Mouse (Mus musculus) midbrain, embryonic 12.5 days (tissue): ENCODE measurements around the gene Aamp. TPM values are rescaled to one million over a fixed set of nuclear protein-coding genes. Genes with fewer than 3 reads are reported as not detected.

ENCODE experiments used
- ATAC-seq: fragments of 200-750 bp; cut with Nextera tagmentation; 2 replicates; pipeline ENCODE4 v1.8.0; 2017; ENCODE audit warnings: low read depth, moderate TSS enrichment, moderate library complexity; ENCODE audit not compliant: low FRiP score
- H3K27ac ChIP-seq: fragments of 300-500 bp; sonication (generic); replicated peaks from 2 replicates; pipeline ENCODE4 v1.5.1; 2016; ENCODE audit warnings: mild to moderate bottlenecking
- H3K27me3 ChIP-seq: fragments of 300-500 bp; sonication (generic); 2 replicates; pipeline ENCODE4 v1.6.1; 2016; ENCODE audit warnings: mild to moderate bottlenecking
- H3K36me3 ChIP-seq: fragments of 300-500 bp; sonication (generic); 2 replicates; pipeline ENCODE4 v1.6.1; 2016
- H3K4me1 ChIP-seq: fragments of 300-500 bp; sonication (generic); 2 replicates; pipeline ENCODE4 v1.6.1; 2016
- H3K4me2 ChIP-seq: fragments of 300-500 bp; sonication (generic); replicated peaks from 2 replicates; pipeline ENCODE4 v1.6.1; 2016; ENCODE audit warnings: mild to moderate bottlenecking, moderate library complexity
- H3K4me3 ChIP-seq: fragments of 300-500 bp; sonication (generic); 2 replicates; pipeline ENCODE4 v1.5.1; 2016; ENCODE audit warnings: mild to moderate bottlenecking
- H3K9ac ChIP-seq: fragments of 300-500 bp; sonication (generic); replicated peaks from 2 replicates; pipeline ENCODE4 v1.6.1; 2016; ENCODE audit warnings: mild to moderate bottlenecking, moderate library complexity
- H3K9me3 ChIP-seq: fragments of 300-500 bp; sonication (generic); 2 replicates; pipeline ENCODE4 v1.6.1; 2016; ENCODE audit warnings: mild to moderate bottlenecking
- WGBS: fragments of 180-500 bp; shearing (Covaris S2); methylation state at CpG from one replicate; pipeline ENCODE4 v1.1.7; 2016; 5-methylcytosine and 5-hydroxymethylcytosine counted together
- polyA plus RNA-seq: library from polyadenylated mRNA; unstranded; fragments of >200 nt; fragmentation: Nextera tagmentation; extraction: Ambion mirVana; gene quantifications from 2 replicates; pipeline ENCODE4 v1.2.1, GENCODE M21; 2016

Gene Aamp
- polyA plus RNA-seq, 1 experiment from 2014 or later = 181 TPM

DNA sequence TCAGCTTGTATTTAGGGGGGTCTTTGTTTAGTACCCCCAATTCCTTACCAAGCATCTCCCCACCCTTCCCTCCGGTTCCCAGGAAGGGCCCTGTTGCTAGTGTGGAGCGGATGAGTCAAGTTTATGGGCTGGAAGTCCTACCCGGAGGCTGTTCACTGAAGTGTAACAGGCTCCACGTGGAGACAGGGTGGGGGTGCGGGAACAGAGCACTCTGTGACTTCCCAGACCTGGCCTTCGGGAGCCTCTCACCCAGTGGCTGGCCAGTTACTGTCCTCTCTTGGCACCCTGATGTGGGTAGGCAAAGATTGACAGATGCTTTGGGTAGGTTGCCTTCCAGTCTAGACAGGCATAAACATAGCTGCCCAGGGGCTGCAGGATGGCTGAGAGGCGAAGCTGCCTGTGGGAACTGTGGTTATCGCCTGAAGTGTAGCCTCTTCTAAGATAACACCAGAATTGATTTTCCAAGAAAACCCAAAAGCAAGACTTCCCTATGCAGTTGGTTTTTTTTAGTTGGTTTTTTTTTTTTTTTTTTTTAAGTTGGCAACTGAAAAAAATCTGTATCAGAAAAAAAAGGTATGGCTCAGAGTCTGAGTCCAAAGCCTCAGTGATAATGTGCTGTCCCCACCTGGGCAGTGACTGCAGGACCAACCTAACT lies 6.5 kb downstream of the Aamp start:
- peaks cover 4% of the 10 kb centered on the region; the same call in 1 of the 2 replicates for H3K4me1 ChIP-seq
- no peak overlapping the region for H3K4me3 ChIP-seq
- no peak overlapping the region for H3K27ac ChIP-seq
- no peaks in the 10 kb centered on the region for H3K27me3 ChIP-seq
- WGBS = 60% methylated on average over 8 of the region's 8 CpGs
- H3K36me3 ChIP-seq = peaks cover 43% of the 10 kb centered on the region
- H3K4me2 ChIP-seq = no peak overlapping the region
- H3K9me3 ChIP-seq = no peaks in the 10 kb centered on the region
- no peak for ATAC-seq
- H3K9ac ChIP-seq = no peak overlapping the region

DNA sequence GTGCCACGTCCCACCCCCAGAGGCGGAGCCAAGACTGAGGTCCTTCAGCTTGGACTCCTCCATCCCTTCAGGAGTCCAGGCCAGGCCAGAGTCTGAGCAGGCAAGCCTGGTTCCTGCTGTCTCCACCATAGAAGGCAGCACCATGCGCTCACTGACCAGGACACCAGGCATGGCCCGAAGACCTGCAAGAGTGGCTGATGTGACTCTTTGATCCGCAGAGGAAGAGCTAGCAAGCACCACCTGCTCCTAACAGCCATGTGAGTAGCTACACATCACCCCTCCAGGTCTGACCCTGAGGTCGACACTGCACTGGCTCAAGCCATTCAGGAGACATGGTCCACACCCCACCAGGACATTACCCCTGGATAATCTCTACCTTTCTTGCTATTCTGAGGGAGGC lies 7.5 kb downstream of the Aamp start:
- Histone ChIP-seq H3K27ac (no peak overlapping the region), H3K9ac (no peak overlapping the region), H3K4me3 (no peak overlapping the region), H3K27me3 (no peaks in the 10 kb centered on the region), H3K9me3 (no peaks in the 10 kb centered on the region), H3K36me3 (peaks cover 34% of the 10 kb centered on the region), H3K4me1 (no peaks in the 10 kb centered on the region), H3K4me2 (no peak overlapping the region)
- no peak for ATAC-seq
- WGBS = 75% methylated on average over 6 of the region's 6 CpGs

DNA sequence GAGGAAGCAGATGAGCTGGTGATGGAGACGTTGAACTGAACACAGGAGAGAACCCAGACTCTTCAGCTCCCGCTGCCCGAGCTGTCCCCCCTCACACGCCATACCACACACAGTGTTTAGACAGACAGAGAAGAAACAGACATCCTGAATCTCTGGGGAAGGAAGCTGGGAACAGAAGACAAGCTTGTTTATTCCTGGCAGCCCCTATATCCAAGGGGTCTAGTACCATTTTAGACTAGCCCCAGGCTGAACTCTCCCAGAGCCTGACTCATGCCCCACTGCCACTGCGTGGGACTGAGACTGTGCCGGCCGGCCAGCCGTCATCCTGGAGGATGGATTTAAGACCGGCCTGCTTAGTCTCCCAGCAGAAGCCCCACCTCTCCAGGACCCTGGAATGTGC lies 9.5 kb downstream of the Aamp start:
- H3K4me2 ChIP-seq = no peak overlapping the region
- 61% methylated on average over 9 of the region's 9 CpGs for WGBS

DNA sequence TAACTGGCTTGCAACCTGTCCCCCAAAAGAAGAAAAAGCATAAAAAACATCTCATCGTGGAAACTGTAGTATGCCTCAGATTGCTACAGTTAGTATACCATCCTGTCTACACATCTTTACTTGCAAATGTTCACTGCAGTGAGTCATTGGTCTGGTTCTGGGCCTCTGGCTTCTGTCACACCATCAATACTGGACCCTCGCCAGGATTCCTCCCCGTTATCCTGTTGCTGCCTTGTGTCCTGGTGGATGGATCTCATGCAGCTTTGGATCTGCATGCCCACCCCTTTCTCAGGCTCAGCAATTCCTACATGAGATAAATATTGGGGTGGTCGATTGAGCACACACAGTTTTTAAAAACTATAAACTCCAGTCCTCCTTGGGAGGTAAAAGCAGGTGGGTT lies 12.9 kb downstream of the Aamp start:
- Histone ChIP-seq H3K27ac (no peak overlapping the region), H3K4me3 (no peak overlapping the region), H3K9ac (no peak overlapping the region), H3K4me1 (no peaks in the 10 kb centered on the region), H3K27me3 (no peaks in the 10 kb centered on the region), H3K4me2 (no peak overlapping the region), H3K36me3 (peaks cover 25% of the 10 kb centered on the region), H3K9me3 (no peaks in the 10 kb centered on the region)
- WGBS = 86% methylated on average over 4 of the region's 4 CpGs
- no peak for ATAC-seq

More for the DNA sequence above, 9.5 kb downstream of the Aamp start:
- Histone ChIP-seq H3K27me3 (no peaks in the 10 kb centered on the region), H3K4me1 (no peaks in the 10 kb centered on the region), H3K27ac (no peak overlapping the region), H3K4me3 (no peak overlapping the region), H3K9ac (no peak overlapping the region), H3K36me3 (peaks cover 13% of the 10 kb centered on the region), H3K9me3 (no peaks in the 10 kb centered on the region)
- ATAC-seq = no peak

DNA sequence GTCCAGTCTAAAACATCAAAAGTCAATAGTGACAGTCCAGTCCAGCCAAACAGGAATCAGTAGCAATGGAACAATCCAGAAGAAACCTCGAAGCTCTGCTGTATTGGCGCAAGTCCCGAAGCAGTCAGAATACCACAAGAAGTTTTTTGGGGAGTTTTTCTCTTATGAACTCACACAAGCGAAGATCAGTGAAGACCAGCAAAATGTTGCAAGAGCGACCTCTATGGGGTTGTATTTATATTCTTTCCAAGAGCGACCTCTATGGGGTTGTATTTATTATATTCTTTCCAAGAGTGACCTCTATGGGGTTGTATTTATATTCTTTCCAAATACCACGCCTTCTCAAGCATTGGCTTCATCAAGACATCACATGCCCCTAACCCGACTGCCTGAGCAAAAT lies 15.8 kb downstream of the Aamp start:
- Histone ChIP-seq H3K27me3 (no peaks in the 10 kb centered on the region), H3K27ac (no peak overlapping the region), H3K9me3 (no peaks in the 10 kb centered on the region), H3K4me2 (no peak overlapping the region), H3K4me1 (no peaks in the 10 kb centered on the region), H3K36me3 (peaks cover 54% of the 10 kb centered on the region), H3K4me3 (no peak overlapping the region), H3K9ac (no peak overlapping the region)
- no peak for ATAC-seq
- WGBS = 87% methylated on average over 8 of the region's 8 CpGs

DNA sequence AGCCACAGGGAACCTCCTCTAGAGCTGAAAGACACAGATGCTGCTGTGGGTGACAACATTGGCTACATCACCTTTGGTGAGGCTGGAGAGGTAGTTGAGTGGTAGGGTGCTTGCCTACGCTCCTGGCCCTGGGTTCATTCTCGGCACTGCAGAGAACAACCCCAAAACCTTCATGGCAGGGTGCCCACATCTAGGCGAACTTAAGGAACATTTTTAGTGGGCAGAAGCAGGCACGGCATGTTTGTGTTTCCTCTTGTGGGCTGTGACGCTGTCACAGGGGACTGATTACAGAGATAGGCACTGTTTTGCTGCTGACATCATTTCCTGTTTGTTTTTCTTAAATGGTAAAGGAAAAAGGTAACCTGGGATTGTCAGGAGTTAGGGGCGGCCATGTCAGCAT lies 22.0 kb downstream of the Aamp start:
- H3K27me3 ChIP-seq = no peaks in the 10 kb centered on the region
- H3K4me1 ChIP-seq = no peaks in the 10 kb centered on the region
- ATAC-seq = no peak
- no peak overlapping the region for H3K27ac ChIP-seq
- H3K4me3 ChIP-seq = no peak overlapping the region
- H3K36me3 ChIP-seq = peaks cover 80% of the 10 kb centered on the region
- WGBS = 95% methylated on average over 6 of the region's 6 CpGs
- H3K9me3 ChIP-seq = no peaks in the 10 kb centered on the region
- no peak overlapping the region for H3K4me2 ChIP-seq
- no peak overlapping the region for H3K9ac ChIP-seq

DNA sequence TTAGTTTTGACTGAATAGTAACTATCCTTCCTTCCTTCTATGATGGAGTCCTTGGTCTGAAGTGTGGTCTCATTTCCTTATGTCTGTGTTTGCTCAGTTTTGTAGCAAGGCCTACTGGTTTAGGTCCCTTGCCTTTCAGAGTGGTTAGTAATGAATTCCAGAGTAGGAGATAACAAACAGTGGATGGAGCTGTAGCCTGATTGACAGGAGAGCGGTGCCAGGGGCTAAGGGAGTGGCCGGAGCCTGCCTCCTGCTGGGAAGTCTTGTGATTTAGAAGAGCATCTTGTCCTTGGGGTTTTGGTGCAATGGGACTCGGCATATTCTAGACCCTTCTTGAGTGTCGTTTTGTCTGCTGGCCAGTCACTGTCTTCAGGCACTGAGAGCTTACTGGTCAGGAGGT lies 27.8 kb downstream of the Aamp start:
- H3K4me3 ChIP-seq = no peak overlapping the region
- no peak for ATAC-seq
- no peaks in the 10 kb centered on the region for H3K9me3 ChIP-seq
- H3K36me3 ChIP-seq = peaks cover 74% of the 10 kb centered on the region
- 78% methylated on average over 4 of the region's 4 CpGs for WGBS
- no peak overlapping the region for H3K4me2 ChIP-seq
- no peaks in the 10 kb centered on the region for H3K4me1 ChIP-seq
- H3K27me3 ChIP-seq = no peaks in the 10 kb centered on the region
- H3K9ac ChIP-seq = no peak overlapping the region
- no peak overlapping the region for H3K27ac ChIP-seq

DNA sequence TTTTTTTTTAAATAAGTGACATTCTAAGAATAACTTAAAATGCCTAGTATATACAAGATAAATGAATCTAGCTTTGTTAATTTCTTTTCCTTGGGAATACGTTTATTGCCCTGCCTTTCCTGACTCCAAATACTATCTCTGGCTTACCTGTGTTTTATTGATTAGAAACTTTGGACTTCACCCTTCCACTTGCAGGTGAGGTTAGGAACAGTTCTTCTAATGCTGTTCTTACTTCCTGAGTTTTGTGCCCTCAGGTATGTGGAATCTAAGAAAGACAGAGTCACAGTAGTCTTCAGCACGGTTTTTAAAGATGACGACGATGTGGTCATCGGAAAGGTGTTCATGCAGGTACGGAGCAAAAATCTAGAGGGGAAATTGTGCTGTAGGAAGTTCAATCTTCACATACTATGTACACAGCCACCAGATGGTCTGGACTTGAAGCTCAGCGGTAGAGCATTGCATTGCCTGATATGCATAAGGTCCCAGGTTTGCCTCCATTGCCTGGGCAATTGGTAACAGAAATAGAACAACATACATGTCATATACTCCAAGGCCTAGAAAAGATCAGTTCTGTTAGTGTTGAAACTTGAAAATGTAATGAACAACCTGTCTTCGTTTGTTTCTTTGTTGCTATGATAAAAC lies 28.7 kb downstream of the Aamp start:
- WGBS = 93% methylated on average over 8 of the region's 8 CpGs
- Histone ChIP-seq H3K4me3 (no peak overlapping the region), H3K4me2 (no peak overlapping the region), H3K9ac (no peak overlapping the region), H3K27ac (no peak overlapping the region), H3K27me3 (no peaks in the 10 kb centered on the region), H3K9me3 (no peaks in the 10 kb centered on the region), H3K36me3 (peaks cover 81% of the 10 kb centered on the region), H3K4me1 (no peaks in the 10 kb centered on the region)
- ATAC-seq = no peak

DNA sequence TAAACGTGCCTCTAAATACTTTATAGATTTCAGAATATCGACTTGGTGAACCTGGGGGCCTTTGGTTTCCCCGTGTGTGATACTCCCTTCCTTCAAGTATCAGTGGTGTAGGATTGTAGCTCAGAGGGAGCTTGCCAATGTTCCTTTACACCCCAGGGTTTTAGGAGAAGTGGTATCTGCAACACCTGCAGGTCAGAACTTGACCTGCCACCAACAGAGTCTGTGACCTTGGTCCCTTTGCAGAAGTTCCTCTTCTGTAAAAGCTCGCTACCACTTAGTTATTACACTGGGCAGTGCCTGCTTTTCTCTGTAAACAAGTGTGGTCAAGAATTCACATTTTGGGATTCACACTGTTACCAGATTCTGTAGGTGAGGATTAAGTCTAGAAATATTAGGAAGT lies 34.4 kb downstream of the Aamp start:
- H3K27me3 ChIP-seq = no peaks in the 10 kb centered on the region
- H3K9ac ChIP-seq = no peak overlapping the region
- ATAC-seq = no peak
- peaks cover 2% of the 10 kb centered on the region; the same call in 1 of the 2 replicates for H3K4me1 ChIP-seq
- H3K4me2 ChIP-seq = no peak overlapping the region
- no peak overlapping the region for H3K27ac ChIP-seq
- no peaks in the 10 kb centered on the region for H3K9me3 ChIP-seq
- no peak overlapping the region for H3K4me3 ChIP-seq
- peaks cover 68% of the 10 kb centered on the region for H3K36me3 ChIP-seq
- 95% methylated on average over 4 of the region's 4 CpGs for WGBS

DNA sequence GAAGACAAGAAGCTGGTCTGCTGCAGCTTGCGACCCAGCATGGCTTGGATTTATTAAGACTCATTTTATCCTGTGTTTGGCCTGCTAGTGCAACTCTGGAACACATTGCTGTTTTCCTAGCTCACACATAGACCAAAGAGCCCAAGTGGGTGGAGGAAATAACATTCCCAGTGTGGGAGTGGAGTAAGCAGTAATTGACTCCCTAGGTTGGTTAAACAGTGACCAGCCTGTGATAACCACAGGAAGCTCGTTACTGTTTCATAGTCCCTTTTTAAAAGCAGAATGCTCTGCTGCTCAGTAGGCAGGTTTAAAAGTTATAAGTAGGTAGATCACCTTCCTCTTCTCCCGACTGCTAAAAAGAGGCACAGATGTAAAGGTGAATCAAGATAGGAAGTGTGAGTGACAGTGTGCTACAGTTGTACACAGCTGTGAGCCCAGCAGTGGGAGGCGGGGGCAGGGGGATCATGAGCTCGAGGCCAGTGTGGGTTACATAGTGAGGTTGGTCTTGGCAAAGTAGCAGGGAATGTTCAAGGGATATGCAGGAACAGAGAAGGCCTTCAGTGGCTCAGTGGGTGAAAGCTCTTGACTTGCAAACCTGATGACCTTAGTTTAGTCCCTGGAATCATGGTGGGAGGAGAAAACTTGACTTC lies 35.1 kb downstream of the Aamp start:
- Histone ChIP-seq H3K36me3 (peaks cover 63% of the 10 kb centered on the region), H3K4me2 (no peak overlapping the region), H3K4me3 (no peak overlapping the region), H3K9ac (no peak overlapping the region), H3K27ac (no peak overlapping the region), H3K4me1 (peaks cover 2% of the 10 kb centered on the region; the same call in 1 of the 2 replicates), H3K27me3 (no peaks in the 10 kb centered on the region), H3K9me3 (no peaks in the 10 kb centered on the region)
- no peak for ATAC-seq
- WGBS = 92% methylated on average over 5 of the region's 5 CpGs

DNA sequence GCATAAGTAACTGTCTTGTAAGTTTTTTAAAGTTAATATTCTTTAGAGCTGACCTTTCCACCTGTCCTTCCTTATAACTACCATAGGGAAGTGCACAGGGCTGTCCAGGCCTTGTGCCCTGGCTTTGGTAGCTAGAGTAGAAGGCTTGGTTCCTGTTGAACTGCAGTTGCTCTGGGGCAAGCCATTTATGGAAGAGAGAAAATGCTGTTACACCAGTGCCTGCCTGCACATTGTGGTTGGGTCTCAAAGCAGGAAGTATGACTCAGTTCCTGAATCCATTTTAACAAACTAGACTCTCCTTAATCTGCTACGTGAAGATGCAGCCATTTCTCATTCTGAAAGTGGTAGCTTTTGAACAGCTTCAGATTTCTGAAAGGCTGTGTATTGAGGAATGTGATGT lies 35.7 kb downstream of the Aamp start:
- no peak overlapping the region for H3K4me3 ChIP-seq
- H3K4me2 ChIP-seq = no peak overlapping the region
- H3K9ac ChIP-seq = no peak overlapping the region
- WGBS = 81% methylated on average over 1 of the region's 1 CpGs
- no peak for ATAC-seq
- H3K27me3 ChIP-seq = no peaks in the 10 kb centered on the region
- H3K27ac ChIP-seq = no peak overlapping the region
- H3K4me1 ChIP-seq = peaks cover 2% of the 10 kb centered on the region; the same call in 1 of the 2 replicates
- no peaks in the 10 kb centered on the region for H3K9me3 ChIP-seq
- H3K36me3 ChIP-seq = peaks cover 56% of the 10 kb centered on the region

DNA sequence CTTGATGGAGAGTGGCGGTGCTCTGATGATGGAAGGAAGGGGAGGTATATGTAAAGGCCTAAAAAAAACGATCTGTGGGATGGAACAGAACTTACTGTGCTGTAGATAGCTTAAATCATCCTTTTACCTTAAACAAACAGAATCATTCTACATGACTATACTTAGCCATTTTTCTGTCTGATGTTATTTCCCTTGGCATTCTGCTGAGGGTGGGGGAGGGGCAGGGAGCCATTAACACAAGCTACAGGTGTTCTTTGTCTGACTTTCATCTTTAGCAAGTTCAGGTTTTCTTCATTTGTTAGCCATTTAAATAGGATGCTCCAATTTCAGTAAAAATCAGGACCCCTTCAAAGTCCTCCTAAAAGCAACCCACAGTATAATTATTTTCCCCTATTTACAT lies 39.0 kb downstream of the Aamp start:
- no peak for ATAC-seq
- WGBS = 88% methylated on average over 2 of the region's 2 CpGs
- Histone ChIP-seq H3K4me2 (no peak overlapping the region), H3K4me1 (peaks cover 3% of the 10 kb centered on the region; the same call in 1 of the 2 replicates), H3K9me3 (no peaks in the 10 kb centered on the region), H3K9ac (no peak overlapping the region), H3K36me3 (peaks cover 26% of the 10 kb centered on the region), H3K27ac (no peak overlapping the region), H3K4me3 (no peak overlapping the region), H3K27me3 (no peaks in the 10 kb centered on the region)
